Mouse (Mus musculus) C2C12 (cell line): ENCODE results near the gene Taf12.

Experiments
- CEBPB ChIP-seq: IDR thresholded peaks from one replicate; pipeline ENCODE4 v1.6.1; 2011; ENCODE audit warnings: low read depth, mild to moderate bottlenecking, control low read depth, moderate library complexity
- CTCF ChIP-seq: IDR thresholded peaks from one replicate; pipeline ENCODE4 v1.5.1; 2011; ENCODE audit not compliant: control insufficient read depth, insufficient read depth, insufficient read length
- MAX ChIP-seq: IDR thresholded peaks from one replicate; pipeline ENCODE4 v1.6.1; 2011; ENCODE audit warnings: mild to moderate bottlenecking, control low read depth
- MYOD1 ChIP-seq: IDR thresholded peaks from one replicate; pipeline ENCODE4 v1.6.1; 2011; ENCODE audit warnings: low read depth; ENCODE audit not compliant: control insufficient read depth, insufficient read length
- MYOG ChIP-seq: IDR thresholded peaks from one replicate; pipeline ENCODE4 v1.6.1; 2011; ENCODE audit not compliant: control insufficient read depth, insufficient read length; ENCODE audit errors: extremely low read depth
- USF1 ChIP-seq: IDR thresholded peaks from one replicate; pipeline ENCODE4 v1.6.1; 2011; ENCODE audit warnings: low read depth, mild to moderate bottlenecking, control low read depth, moderate library complexity

DNA sequence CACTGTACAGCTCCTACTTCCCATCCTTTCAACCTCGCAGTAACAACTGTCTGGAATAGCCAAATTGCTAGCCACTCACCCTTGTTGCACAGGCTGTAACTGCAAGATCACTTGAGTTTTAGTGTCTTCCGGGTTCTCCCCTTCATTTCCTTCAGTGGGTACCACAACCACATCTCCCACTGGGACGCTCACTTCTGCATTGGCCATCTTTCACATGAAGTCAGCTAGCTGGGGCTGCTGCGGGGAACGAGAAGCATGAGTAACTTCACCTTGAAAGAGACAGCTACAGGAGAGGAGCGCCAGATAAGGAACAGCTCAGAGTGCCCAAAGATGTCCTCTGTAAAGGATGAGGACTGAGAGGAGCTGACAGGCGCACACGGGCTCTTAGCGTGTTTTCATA is 22.6 kb upstream of the Taf12 start:
- TF ChIP-seq CTCF: no peak
- TF ChIP-seq MYOG: no peak
- no peak for TF ChIP-seq MAX
- no peak for TF ChIP-seq CEBPB
- no peak for TF ChIP-seq MYOD1
- no peak for TF ChIP-seq USF1
